Mouse (Mus musculus) bone marrow macrophage, adult 2 months (primary cell): ENCODE results near the gene Tymp.

Experiments used
- CTCF ChIP-seq: IDR thresholded peaks from 2 replicates; pipeline ENCODE4 v1.5.1; 2012; ENCODE audit warnings: low read depth, mild to moderate bottlenecking, low read length, moderate library complexity
- POLR2A ChIP-seq: IDR thresholded peaks from 2 replicates; pipeline ENCODE4 v1.6.1; 2012; ENCODE audit warnings: mild to moderate bottlenecking, low read depth, low read length, borderline replicate concordance

DNA sequence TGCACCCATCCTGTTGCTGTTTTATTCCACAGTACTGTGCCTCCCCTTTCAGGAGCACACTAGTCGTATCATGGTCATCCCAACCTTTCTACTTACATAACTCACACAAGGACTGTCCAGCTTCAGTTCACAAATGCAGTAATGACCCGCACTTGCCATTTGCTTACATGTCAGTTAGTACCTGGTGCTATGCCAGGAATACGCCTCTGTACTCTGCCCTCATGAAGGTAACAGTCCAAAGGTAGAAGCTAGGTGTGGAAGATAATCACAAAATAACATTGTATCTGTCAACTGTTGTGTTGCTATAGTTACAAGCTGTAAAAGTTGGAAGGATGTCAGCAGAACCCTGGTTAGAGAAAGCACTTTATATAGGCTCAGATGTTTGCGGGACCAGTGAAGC lies 20.0 kb upstream of the Tymp start:
- TF ChIP-seq POLR2A: no peak
- TF ChIP-seq CTCF: no peak
